Mouse (Mus musculus) spleen, adult 2 months (tissue): ENCODE measurements around the gene Dlst.

ENCODE experiments used
- CTCF ChIP-seq: fragments of 200-500 bp; IDR thresholded peaks from 2 replicates; pipeline ENCODE4 v1.5.1; 2011; ENCODE audit warnings: mild to moderate bottlenecking, inconsistent platforms; ENCODE audit not compliant: insufficient read depth, insufficient read length, insufficient replicate concordance; ENCODE audit errors: extremely low read depth
- POLR2A ChIP-seq: fragments of 200-500 bp; IDR thresholded peaks from 2 replicates; pipeline ENCODE4 v1.6.1; 2011; ENCODE audit warnings: low read depth, low read length, inconsistent platforms

DNA sequence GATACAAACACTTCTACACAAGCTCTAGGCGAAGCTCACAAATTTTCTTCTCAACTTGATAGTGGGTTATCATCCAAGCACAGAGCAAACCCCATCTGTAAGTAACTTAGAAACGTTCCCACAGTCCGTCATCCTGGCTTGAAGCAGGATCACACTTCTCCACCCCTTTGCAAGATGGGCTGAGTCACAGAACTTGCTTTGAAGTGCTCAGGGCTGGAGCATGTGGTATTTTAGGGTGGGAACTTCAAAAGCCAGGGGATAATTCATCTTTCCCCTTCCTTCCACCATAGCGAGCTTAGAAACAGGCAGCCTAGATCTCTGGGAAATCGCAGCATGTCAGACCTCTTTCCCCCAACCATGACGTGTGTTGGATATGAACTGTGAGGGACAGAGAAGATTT lies 45.7 kb downstream of the Dlst start:
- TF ChIP-seq POLR2A (no peak), CTCF (no peak)
